Mouse (Mus musculus) embryonic facial prominence, embryonic 11.5 days (tissue): ENCODE results near the gene Luc7l3. TPM values are rescaled to one million over a fixed set of nuclear protein-coding genes. Genes with fewer than 3 reads are reported as not detected.

Source experiments
- ATAC-seq: fragments of 200-750 bp; cut with Nextera tagmentation; replicated peaks from 2 replicates; pipeline ENCODE4 v1.8.0; 2017; ENCODE audit warnings: low read depth; ENCODE audit not compliant: insufficient number of reproducible peaks, low FRiP score, low TSS enrichment
- DNase-seq: peaks from one replicate; pipeline ENCODE4 v3.0.0-alpha.2; 2015; ENCODE audit warnings: low spot score
- H3K27ac ChIP-seq: fragments of 300-500 bp; sonication (generic); replicated peaks from 2 replicates; pipeline ENCODE4 v1.5.1; 2014; ENCODE audit warnings: mild to moderate bottlenecking, low read depth, low read length, control low read depth
- H3K27me3 ChIP-seq: fragments of 300-500 bp; sonication (generic); 2 replicates; pipeline ENCODE4 v1.6.1; 2014; ENCODE audit warnings: mild to moderate bottlenecking, low read length, moderate library complexity, mixed read lengths; ENCODE audit not compliant: control insufficient read depth, insufficient read depth
- H3K36me3 ChIP-seq: fragments of 300-500 bp; sonication (generic); replicated peaks from 2 replicates; pipeline ENCODE4 v1.6.1; 2014; ENCODE audit warnings: low read depth, mild to moderate bottlenecking, low read length, moderate library complexity, mixed read lengths; ENCODE audit not compliant: control insufficient read depth, insufficient read depth
- H3K4me1 ChIP-seq: fragments of 300-500 bp; sonication (generic); 2 replicates; pipeline ENCODE4 v1.6.1; 2014; ENCODE audit warnings: low read length, mixed read lengths; ENCODE audit not compliant: control insufficient read depth, insufficient read depth
- H3K4me2 ChIP-seq: fragments of 300-500 bp; sonication (generic); 2 replicates; pipeline ENCODE4 v1.6.1; 2014; ENCODE audit warnings: low read depth, mild to moderate bottlenecking, control low read depth, low read length, moderate library complexity
- H3K4me3 ChIP-seq: fragments of 300-500 bp; sonication (generic); 2 replicates; pipeline ENCODE4 v1.5.1; 2014; ENCODE audit warnings: low read depth, low read length, control low read depth
- H3K9ac ChIP-seq: fragments of 300-500 bp; sonication (generic); replicated peaks from 2 replicates; pipeline ENCODE4 v1.6.1; 2014; ENCODE audit warnings: mild to moderate bottlenecking, control low read depth, low read length
- H3K9me3 ChIP-seq: fragments of 300-500 bp; sonication (generic); replicated peaks from 2 replicates; pipeline ENCODE4 v1.6.1; 2016; ENCODE audit warnings: mild to moderate bottlenecking, low read length, inconsistent platforms, mixed read lengths; ENCODE audit not compliant: control insufficient read depth
- WGBS: fragments of 180-500 bp; shearing (Covaris S2); extraction: QIAGEN DNeasy Blood & Tissue Kit; methylation state at CpG from one replicate; pipeline ENCODE4 v1.1.7; 2014; 5-methylcytosine and 5-hydroxymethylcytosine counted together
- polyA plus RNA-seq: library from polyadenylated mRNA; unstranded; fragments of >200 nt; fragmentation: Nextera tagmentation; extraction: Ambion mirVana; gene quantifications from 2 replicates; pipeline ENCODE4 v1.2.1, GENCODE M21; 2014

Gene Luc7l3
- polyA plus RNA-seq, 1 experiment from 2014 or later, result 126 TPM

DNA sequence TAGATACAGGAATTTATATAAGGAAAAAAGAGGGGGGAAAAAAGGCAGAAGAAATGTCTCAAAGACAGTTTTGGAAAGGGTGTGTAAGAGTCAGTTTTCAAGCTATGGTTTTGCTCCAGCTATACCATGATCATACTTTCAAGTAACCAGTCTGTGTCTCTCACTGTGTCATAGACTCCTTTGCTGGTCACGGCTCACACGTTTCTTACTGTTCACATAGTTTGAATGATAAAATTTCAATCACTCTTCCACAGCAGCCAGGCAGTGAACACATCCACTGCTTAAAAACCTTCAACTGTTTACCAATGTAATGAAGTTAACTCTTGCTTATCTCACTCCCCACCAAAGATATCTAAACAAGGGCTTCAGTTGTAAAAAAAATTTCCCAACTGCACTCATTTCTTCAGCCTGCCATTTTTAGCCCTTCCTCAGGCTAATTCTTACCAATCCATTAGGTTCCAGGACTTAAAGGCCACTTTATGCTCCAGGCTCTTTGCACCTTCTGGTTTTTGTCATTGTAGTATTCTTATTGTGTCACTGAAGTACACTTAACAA is 7.6 kb downstream of the Luc7l3 start:
- 87% methylated on average over 2 of the region's 2 CpGs for WGBS
- Histone ChIP-seq H3K4me1 (no peaks in the 10 kb centered on the region), H3K9ac (no peak overlapping the region), H3K9me3 (no peaks in the 10 kb centered on the region), H3K4me3 (no peak overlapping the region), H3K36me3 (no peaks in the 10 kb centered on the region), H3K27ac (no peak overlapping the region), H3K27me3 (no peaks in the 10 kb centered on the region), H3K4me2 (no peak overlapping the region)
- ATAC-seq (no peak), DNase-seq (no peak)

DNA sequence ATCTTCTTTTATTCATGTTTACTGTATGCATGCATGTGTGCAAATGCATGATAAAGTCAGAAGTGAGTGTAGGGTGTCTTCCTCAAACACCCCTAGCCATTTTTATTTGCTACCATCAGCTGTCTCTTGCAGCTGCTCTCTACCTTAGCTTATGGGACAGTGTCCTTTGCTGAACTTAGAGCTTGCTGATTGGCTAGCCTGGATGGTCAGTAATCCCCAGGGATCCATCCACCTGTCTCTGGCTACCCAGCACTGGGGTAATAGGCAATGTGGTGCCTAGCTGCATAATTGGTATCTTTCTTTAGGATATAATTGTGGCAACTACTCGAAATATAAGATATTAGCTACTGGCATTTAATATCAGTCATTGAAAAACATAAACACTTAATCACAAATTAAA is 9.1 kb downstream of the Luc7l3 start:
- DNase-seq (no peak), ATAC-seq (no peak)
- H3K27me3 ChIP-seq, result no peaks in the 10 kb centered on the region
- H3K36me3 ChIP-seq, result no peaks in the 10 kb centered on the region
- no peaks in the 10 kb centered on the region for H3K4me1 ChIP-seq
- H3K27ac ChIP-seq, result no peak overlapping the region
- 97% methylated on average over 1 of the region's 1 CpGs for WGBS
- no peak overlapping the region for H3K9ac ChIP-seq
- H3K4me2 ChIP-seq, result no peak overlapping the region
- no peaks in the 10 kb centered on the region for H3K9me3 ChIP-seq
- H3K4me3 ChIP-seq, result no peak overlapping the region

DNA sequence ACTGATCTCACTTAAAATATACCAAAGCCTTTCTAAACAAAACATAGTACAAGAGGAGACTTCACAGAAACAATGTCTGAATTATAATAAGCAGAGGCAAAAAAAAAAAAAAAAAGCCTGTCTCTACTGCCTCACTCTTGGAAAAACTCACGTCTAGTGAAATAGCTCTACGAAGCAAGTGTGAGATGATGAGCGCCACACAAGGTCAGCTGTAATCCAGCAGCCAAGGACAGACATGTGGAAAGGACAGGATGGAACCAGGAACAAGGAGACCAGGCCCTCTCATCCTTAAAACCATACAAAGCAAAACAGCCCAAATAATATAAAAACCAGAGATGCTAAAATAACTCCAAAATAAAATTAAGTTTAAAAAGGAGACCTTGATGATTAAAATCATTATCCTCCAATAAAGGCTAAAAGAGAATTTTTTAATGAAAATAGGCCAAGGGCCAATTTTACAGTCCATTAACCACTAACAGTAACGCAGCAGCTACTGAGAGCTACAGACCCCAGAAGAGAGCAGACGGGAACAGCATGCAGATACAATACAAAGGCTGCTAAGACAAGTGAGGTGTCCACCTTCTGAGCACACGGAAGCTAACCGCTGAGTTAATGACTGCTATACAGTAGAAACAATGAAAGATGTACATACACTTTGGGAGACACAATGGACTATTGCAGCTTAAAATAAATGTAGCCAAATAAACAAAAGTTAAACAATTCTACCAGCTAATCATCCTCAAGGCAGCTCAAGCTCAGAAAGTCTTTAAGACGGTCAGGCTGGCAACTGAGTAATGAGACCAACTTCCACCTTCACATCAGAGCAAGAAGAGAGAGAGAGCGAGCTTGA is 26.6 kb downstream of the Luc7l3 start:
- WGBS, result 82% methylated on average over 9 of the region's 9 CpGs
- no peaks in the 10 kb centered on the region for H3K4me1 ChIP-seq

DNA sequence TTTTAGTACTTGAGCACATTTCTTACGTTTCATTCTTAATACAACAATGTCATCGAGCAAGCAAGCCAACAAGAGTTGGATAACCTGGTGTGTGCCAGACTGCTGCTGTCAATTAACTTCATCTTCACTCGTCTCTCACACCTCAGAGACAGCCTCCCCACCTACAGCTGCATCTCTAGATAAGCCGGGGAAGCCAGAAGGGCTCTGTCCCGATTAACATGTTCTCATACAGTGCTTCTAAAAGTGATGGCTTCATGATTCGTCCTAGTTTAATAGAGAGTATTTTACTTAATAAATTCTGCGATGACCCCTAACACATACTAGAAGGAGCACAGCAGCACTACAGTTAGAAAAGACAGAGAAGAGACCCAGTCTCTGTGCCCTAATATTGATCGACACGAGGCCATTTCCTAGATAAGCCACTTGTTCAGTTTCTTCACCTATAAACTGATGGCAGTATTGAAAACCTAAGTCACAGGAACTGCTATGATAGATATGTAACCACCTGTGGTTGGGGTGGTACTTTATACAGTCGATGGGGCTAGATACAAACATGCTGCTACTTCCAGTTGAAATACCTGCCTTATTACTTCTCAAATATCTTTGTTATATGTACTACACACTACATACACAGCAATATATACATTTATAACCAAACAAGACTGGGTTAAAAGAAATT is 31.6 kb downstream of the Luc7l3 start:
- ATAC-seq (no peak), DNase-seq (no peak)
- no peaks in the 10 kb centered on the region for H3K4me1 ChIP-seq
- no peaks in the 10 kb centered on the region for H3K27me3 ChIP-seq
- H3K36me3 ChIP-seq, result peaks cover 16% of the 10 kb centered on the region
- 95% methylated on average over 10 of the region's 10 CpGs for WGBS
- no peak overlapping the region for H3K4me2 ChIP-seq
- H3K9ac ChIP-seq, result no peak overlapping the region
- H3K9me3 ChIP-seq, result no peaks in the 10 kb centered on the region
- H3K27ac ChIP-seq, result no peak overlapping the region
- no peak overlapping the region for H3K4me3 ChIP-seq

More for the DNA sequence above, 26.6 kb downstream of the Luc7l3 start:
- H3K27ac ChIP-seq, result no peak overlapping the region
- ATAC-seq, result no peak
- H3K4me3 ChIP-seq, result no peak overlapping the region
- peaks cover 21% of the 10 kb centered on the region for H3K36me3 ChIP-seq
- DNase-seq, result no peak
- no peaks in the 10 kb centered on the region for H3K9me3 ChIP-seq
- no peaks in the 10 kb centered on the region for H3K27me3 ChIP-seq
- H3K9ac ChIP-seq, result no peak overlapping the region
- H3K4me2 ChIP-seq, result no peak overlapping the region

DNA sequence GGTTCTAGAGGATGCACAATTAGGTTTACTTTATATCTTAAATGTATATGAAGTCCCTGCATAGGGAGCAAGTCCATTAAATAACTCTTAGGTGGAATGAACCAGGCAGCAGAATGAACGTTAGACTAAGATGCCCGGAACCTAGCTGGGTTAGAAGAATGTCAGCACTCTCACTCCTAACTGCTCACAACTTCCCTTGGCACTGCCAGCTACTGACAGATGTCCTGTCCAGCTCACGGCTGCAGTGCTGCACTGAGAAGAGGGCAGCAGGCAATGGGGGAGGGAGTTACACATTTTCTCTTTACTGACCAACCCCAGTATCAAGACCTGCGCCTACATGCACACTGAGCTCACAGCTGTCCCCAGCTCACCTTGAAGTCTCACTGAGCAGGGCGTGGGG is 34.7 kb downstream of the Luc7l3 start:
- WGBS, result 94% methylated on average over 5 of the region's 5 CpGs
- H3K9ac ChIP-seq, result no peak overlapping the region
- peaks cover 9% of the 10 kb centered on the region for H3K36me3 ChIP-seq
- DNase-seq (no peak), ATAC-seq (no peak; the same call in 1 of the 2 replicates)
- H3K9me3 ChIP-seq, result no peaks in the 10 kb centered on the region
- H3K4me2 ChIP-seq, result no peak overlapping the region
- H3K27me3 ChIP-seq, result no peaks in the 10 kb centered on the region
- no peak overlapping the region for H3K27ac ChIP-seq
- no peaks in the 10 kb centered on the region for H3K4me1 ChIP-seq
- H3K4me3 ChIP-seq, result no peak overlapping the region

DNA sequence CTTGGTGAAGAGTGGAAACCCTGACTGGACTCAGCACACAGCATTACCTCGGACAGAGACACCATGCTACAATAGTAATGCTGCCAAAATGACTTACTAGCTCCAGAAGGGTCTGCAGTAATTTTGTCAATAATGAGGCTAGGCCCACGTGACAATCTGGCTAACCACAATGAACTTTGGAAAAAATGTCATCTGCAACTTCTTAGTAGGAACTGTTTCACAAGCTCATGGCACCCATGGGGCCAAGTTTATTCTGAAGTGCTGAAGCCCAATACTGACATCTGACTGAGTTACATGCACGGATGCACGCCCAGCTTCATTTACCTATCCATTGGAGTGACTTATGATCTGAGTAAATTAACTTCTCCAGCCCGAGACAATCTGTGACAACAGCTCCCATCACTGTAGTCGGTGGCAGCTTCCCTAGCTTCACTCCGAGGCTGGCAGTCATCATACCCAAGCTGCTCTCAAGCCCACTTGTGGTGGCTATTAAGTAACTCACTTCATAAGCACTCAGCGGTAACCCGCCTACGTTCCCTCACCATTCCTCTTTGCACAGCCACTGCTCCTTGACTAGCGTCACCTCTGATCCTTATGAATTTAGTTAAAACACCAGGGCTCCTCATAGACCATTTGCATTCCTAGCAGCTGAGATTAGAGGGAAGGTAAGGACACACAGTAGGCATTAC is 35.8 kb downstream of the Luc7l3 start:
- no peak for DNase-seq

DNA sequence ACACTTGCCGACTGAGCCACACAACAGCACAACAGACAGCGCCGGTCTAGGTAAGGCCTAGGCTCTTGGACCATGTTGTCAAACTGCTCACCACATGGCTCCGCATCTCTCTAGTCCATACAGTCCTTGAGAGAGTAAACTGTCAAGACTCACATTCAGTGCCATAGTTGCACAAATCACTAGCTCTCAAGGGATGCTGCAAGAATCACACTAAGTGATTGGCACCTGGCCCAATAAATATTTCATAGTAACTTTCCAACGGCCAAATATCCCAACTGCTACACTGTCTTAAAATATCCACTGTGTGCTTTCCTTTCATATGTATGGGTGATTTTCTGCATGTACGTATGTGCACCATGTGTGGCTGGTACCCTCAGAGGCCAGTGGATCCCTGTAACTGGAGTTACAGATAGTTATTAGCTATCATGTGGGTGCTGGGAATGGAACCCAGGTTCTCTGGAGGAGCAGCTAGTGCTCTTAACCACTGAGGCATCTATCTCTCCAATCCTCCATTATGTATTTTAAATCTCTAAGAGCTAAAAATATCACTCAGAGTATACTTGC is 38.2 kb downstream of the Luc7l3 start:
- H3K36me3 ChIP-seq, result peaks cover under 1% of the 10 kb centered on the region
- no peaks in the 10 kb centered on the region for H3K27me3 ChIP-seq
- H3K9me3 ChIP-seq, result no peaks in the 10 kb centered on the region
- WGBS, result 95% methylated on average over 6 of the region's 6 CpGs
- no peak overlapping the region for H3K27ac ChIP-seq
- no peak overlapping the region for H3K4me3 ChIP-seq
- ATAC-seq (no peak), DNase-seq (no peak)
- no peak overlapping the region for H3K4me2 ChIP-seq
- H3K9ac ChIP-seq, result no peak overlapping the region
- H3K4me1 ChIP-seq, result no peaks in the 10 kb centered on the region

More for the DNA sequence above, 35.8 kb downstream of the Luc7l3 start:
- Histone ChIP-seq H3K27ac (no peak overlapping the region), H3K9ac (no peak overlapping the region), H3K9me3 (no peaks in the 10 kb centered on the region), H3K4me1 (no peaks in the 10 kb centered on the region), H3K36me3 (peaks cover 9% of the 10 kb centered on the region), H3K4me3 (no peak overlapping the region), H3K27me3 (no peaks in the 10 kb centered on the region), H3K4me2 (no peak overlapping the region)
- no peak for ATAC-seq
- 94% methylated on average over 11 of the region's 11 CpGs for WGBS
